Mouse (Mus musculus): ENCODE measurements around the gene Snap91. TPM values are rescaled to one million over a fixed set of nuclear protein-coding genes. Genes with fewer than 3 reads are reported as not detected.

Gene Snap91
- polyA plus RNA-seq (2014; fragmentation: Nextera tagmentation; extraction: Ambion mirVana), result 13.0 and 18.9 TPM in 2 replicates

DNA sequence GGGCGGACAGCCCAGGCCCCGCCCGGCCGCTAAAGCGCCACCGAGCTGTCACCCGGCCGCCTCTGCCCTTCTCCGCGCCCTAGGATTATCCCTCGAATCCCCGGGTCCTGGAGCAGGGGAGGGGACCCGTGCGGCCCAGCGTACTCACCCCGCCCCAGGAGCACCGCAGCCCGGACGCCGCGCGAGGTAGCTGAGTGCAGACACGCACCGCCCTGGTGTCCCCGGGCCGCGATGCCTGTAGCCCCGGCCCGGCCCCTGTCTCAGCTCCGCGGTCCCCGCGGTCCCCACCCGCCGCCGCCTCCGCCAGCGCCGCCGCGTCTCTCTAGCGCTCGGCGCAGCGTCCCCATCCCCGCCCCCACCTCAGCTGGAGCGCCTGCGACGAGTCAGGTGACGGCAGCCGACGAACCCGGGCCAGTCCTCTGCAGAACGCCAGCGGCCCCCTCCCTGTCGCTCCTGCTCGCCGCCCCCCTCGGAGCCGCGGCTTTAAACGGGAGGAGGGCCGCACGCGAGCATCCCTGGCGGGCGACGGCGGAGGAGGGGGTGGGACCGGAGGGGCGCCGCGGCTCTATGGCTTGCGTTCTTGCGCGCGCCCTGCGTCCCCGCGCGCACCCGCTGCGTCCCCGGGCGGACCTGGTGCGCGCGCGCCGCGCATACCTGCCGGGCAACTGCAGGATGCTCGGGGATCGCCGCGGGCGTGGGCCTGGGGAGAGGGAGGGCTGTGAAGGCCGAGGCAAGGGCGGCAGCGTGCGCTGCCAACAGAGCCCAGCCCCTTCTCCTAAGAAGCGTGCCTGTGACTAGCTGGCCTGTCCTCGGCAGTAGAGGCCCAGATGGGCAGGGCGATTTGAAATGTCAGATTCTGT, at the start of gene Snap91:
Snap91 (minus strand) TSS at position 542 of the 860 bp plus-strand sequence.
- no peaks in the 10 kb centered on the region for H3K9me3 ChIP-seq (ENCODE audit: control insufficient read depth, low read length)
- peaks cover 24% of the 10 kb centered on the region for H3K27me3 ChIP-seq (ENCODE audit: control insufficient read depth, insufficient read depth, low read length)
- H3K36me3 ChIP-seq (ENCODE audit: control insufficient read depth, insufficient read depth, low read length), result no peaks in the 10 kb centered on the region
- peak within 1 kb of the TSS; percentile 51 for H3K9ac ChIP-seq (ENCODE audit: low read depth, low read length)
- H3K4me1 ChIP-seq (ENCODE audit: control insufficient read depth, insufficient read depth, low read length), result 0 out of 2 replicates have a peak, but pooled peaks cover 5% of the 10 kb centered on the region
- WGBS, result under 1% methylated on average over 84 of the region's 104 CpGs
- H3K4me3 ChIP-seq (ENCODE audit: low read length), result peak within 1 kb of the TSS; percentile 64
- H3K27ac ChIP-seq (ENCODE audit: low read depth, low read length), result no peak within 1 kb of the TSS
- peak within 1 kb of the TSS; percentile 95 for H3K4me2 ChIP-seq (replicated peaks; ENCODE audit: low read depth, low read length)
- peak; percentile 82 for ATAC-seq (ENCODE audit: low FRiP score, low TSS enrichment)

DNA sequence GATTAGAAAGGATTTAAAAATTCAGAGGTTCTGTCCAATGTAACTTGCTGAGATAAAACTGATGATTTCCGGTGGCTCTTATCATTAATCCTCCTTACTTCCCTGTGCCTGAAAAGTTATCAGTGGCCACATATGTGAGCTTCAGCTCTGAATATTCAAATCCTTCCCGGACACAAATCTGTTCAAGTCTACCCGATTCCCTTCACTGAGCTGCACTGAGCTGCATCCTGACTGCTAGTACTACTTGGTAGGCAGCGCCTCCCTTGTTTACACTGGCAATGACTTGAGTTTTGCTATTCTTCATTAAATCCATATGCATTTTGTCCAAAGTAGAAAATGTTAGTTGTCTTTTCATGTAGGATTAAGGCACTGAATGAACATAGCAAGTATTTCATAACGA, 46.1 kb upstream of the Snap91 start:
- H3K4me2 ChIP-seq (replicated peaks; ENCODE audit: low read depth, low read length), result no peak overlapping the region
- H3K4me3 ChIP-seq (ENCODE audit: low read length), result no peak overlapping the region
- no peaks in the 10 kb centered on the region for H3K9me3 ChIP-seq (ENCODE audit: control insufficient read depth, low read length)
- H3K4me1 ChIP-seq (ENCODE audit: control insufficient read depth, insufficient read depth, low read length), result no peaks in the 10 kb centered on the region
- H3K27ac ChIP-seq (ENCODE audit: low read depth, low read length), result no peak overlapping the region
- ATAC-seq (ENCODE audit: low FRiP score, low TSS enrichment), result no peak
- H3K27me3 ChIP-seq (ENCODE audit: control insufficient read depth, insufficient read depth, low read length), result no peaks in the 10 kb centered on the region
- H3K36me3 ChIP-seq (ENCODE audit: control insufficient read depth, insufficient read depth, low read length), result no peaks in the 10 kb centered on the region
- WGBS, result 71% methylated on average over 5 of the region's 5 CpGs
- H3K9ac ChIP-seq (ENCODE audit: low read depth, low read length), result no peak overlapping the region

DNA sequence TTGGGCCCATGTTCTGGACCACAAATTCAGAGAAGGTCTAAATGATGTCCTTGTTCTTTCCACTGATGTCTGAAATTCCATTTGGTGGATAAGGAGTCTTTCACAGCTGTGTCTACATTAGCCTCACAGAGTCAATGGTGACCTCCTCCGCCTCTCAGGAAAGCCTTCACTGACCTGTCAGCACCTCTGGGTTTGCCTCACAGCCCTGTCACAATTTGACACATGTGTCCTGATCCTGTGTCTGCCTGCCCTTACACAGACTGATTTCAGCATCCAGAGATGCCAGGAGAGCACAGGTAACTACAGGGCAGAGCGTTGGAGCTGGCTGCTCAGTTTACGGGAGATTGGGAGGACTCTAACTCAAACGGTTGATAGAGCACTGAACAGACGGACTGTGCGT, 45.2 kb upstream of the Snap91 start:
- H3K27me3 ChIP-seq (ENCODE audit: control insufficient read depth, insufficient read depth, low read length), result no peaks in the 10 kb centered on the region
- H3K36me3 ChIP-seq (ENCODE audit: control insufficient read depth, insufficient read depth, low read length), result no peaks in the 10 kb centered on the region
- no peak overlapping the region for H3K4me3 ChIP-seq (ENCODE audit: low read length)
- H3K27ac ChIP-seq (ENCODE audit: low read depth, low read length), result no peak overlapping the region
- H3K4me1 ChIP-seq (ENCODE audit: control insufficient read depth, insufficient read depth, low read length), result no peaks in the 10 kb centered on the region
- WGBS, result 62% methylated on average over 6 of the region's 6 CpGs
- ATAC-seq (ENCODE audit: low FRiP score, low TSS enrichment), result no peak
- H3K9me3 ChIP-seq (ENCODE audit: control insufficient read depth, low read length), result no peaks in the 10 kb centered on the region
- H3K9ac ChIP-seq (ENCODE audit: low read depth, low read length), result no peak overlapping the region
- H3K4me2 ChIP-seq (replicated peaks; ENCODE audit: low read depth, low read length), result no peak overlapping the region

DNA sequence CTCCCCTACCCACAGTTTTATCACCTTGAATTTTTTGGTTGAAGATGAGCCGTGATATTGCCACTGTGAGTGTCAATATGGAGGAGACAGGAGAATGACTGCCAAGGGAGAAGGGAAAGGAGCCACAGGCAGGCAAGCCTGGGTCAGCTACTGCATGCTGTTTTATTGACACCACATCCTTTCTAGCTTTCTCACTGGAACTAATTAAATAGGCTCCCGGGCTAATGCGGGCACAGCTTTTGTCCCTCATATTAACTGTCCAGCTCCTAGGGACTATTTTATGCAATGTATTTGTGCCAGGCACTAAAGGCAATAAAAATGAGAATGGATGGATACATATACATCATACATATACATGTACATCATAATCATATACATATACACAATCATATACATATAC, 42.0 kb upstream of the Snap91 start:
- 61% methylated on average over 3 of the region's 3 CpGs for WGBS
- no peaks in the 10 kb centered on the region for H3K27me3 ChIP-seq (ENCODE audit: control insufficient read depth, insufficient read depth, low read length)
- no peak overlapping the region for H3K9ac ChIP-seq (ENCODE audit: low read depth, low read length)
- no peak overlapping the region for H3K4me3 ChIP-seq (ENCODE audit: low read length)
- no peaks in the 10 kb centered on the region for H3K36me3 ChIP-seq (ENCODE audit: control insufficient read depth, insufficient read depth, low read length)
- H3K27ac ChIP-seq (ENCODE audit: low read depth, low read length), result no peak overlapping the region
- ATAC-seq (ENCODE audit: low FRiP score, low TSS enrichment), result no peak
- no peaks in the 10 kb centered on the region for H3K4me1 ChIP-seq (ENCODE audit: control insufficient read depth, insufficient read depth, low read length)
- H3K4me2 ChIP-seq (replicated peaks; ENCODE audit: low read depth, low read length), result no peak overlapping the region
- no peaks in the 10 kb centered on the region for H3K9me3 ChIP-seq (ENCODE audit: control insufficient read depth, low read length)

DNA sequence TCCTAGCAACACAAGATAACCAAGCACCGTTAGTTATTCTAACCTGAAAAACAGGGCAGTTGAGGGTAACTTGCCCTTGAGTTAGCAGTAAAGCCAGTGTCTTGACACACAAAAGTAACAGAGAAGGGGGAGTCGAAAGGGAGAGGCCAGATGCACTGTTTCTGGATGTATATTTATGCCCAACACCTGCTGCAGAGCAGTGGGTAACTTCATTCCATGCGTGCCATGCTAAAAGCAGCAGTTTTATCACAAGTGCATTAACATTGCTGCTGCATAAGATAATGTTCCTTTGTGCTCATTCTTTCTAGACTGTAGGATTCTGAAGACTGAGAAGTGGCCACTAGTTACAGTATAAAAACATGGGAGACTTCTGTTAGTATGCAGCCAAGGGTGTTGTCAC, 36.1 kb upstream of the Snap91 start:
- H3K27me3 ChIP-seq (ENCODE audit: control insufficient read depth, insufficient read depth, low read length), result no peaks in the 10 kb centered on the region
- ATAC-seq (ENCODE audit: low FRiP score, low TSS enrichment), result no peak
- WGBS, result 76% methylated on average over 3 of the region's 3 CpGs

DNA sequence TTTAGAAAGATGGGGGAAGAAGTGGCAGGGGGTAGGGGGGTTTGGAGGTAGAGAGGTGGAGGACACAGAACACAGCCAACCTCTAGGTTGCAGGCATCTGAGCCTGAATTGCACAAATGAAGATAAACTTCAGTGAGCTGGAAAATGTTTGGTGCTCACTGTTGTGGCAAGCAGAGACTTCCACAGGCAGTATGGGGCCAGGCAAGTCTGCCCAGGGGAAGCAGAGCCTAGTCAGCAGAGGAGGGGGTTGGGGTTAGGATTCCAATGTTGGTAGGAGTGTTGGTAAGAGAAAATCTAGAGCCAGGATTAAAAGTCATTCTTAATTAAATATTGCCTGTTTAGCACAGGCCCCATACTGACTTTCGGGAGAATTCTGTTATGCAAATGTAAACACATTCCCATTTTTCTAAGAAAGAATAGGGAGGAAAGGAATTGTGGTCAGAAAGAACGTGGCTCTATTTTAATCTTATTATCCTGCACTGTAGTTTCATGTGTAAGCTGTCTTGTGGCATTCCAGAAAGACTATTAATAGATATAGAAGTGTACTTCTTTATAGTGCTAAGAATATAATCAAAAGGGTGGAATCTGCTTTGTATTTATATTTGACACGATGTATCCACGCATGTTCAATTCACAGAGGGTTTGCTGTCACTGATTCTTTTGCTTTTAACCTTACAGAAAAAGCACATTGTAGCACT, 19.2 kb upstream of the Snap91 start:
- ATAC-seq (ENCODE audit: low FRiP score, low TSS enrichment), result no peak
- Histone ChIP-seq H3K4me2 (replicated peaks; ENCODE audit: low read depth, low read length) (no peak overlapping the region), H3K9me3 (ENCODE audit: control insufficient read depth, low read length) (no peaks in the 10 kb centered on the region), H3K36me3 (ENCODE audit: control insufficient read depth, insufficient read depth, low read length) (no peaks in the 10 kb centered on the region), H3K27ac (ENCODE audit: low read depth, low read length) (no peak overlapping the region), H3K27me3 (ENCODE audit: control insufficient read depth, insufficient read depth, low read length) (no peaks in the 10 kb centered on the region), H3K9ac (ENCODE audit: low read depth, low read length) (no peak overlapping the region), H3K4me3 (ENCODE audit: low read length) (no peak overlapping the region), H3K4me1 (ENCODE audit: control insufficient read depth, insufficient read depth, low read length) (no peaks in the 10 kb centered on the region)
- 76% methylated on average over 4 of the region's 4 CpGs for WGBS

More for the DNA sequence above, 36.1 kb upstream of the Snap91 start:
- no peak overlapping the region for H3K27ac ChIP-seq (ENCODE audit: low read depth, low read length)
- H3K4me2 ChIP-seq (replicated peaks; ENCODE audit: low read depth, low read length), result no peak overlapping the region
- no peaks in the 10 kb centered on the region for H3K36me3 ChIP-seq (ENCODE audit: control insufficient read depth, insufficient read depth, low read length)
- no peaks in the 10 kb centered on the region for H3K4me1 ChIP-seq (ENCODE audit: control insufficient read depth, insufficient read depth, low read length)
- no peak overlapping the region for H3K9ac ChIP-seq (ENCODE audit: low read depth, low read length)
- H3K9me3 ChIP-seq (ENCODE audit: control insufficient read depth, low read length), result no peaks in the 10 kb centered on the region
- H3K4me3 ChIP-seq (ENCODE audit: low read length), result no peak overlapping the region

DNA sequence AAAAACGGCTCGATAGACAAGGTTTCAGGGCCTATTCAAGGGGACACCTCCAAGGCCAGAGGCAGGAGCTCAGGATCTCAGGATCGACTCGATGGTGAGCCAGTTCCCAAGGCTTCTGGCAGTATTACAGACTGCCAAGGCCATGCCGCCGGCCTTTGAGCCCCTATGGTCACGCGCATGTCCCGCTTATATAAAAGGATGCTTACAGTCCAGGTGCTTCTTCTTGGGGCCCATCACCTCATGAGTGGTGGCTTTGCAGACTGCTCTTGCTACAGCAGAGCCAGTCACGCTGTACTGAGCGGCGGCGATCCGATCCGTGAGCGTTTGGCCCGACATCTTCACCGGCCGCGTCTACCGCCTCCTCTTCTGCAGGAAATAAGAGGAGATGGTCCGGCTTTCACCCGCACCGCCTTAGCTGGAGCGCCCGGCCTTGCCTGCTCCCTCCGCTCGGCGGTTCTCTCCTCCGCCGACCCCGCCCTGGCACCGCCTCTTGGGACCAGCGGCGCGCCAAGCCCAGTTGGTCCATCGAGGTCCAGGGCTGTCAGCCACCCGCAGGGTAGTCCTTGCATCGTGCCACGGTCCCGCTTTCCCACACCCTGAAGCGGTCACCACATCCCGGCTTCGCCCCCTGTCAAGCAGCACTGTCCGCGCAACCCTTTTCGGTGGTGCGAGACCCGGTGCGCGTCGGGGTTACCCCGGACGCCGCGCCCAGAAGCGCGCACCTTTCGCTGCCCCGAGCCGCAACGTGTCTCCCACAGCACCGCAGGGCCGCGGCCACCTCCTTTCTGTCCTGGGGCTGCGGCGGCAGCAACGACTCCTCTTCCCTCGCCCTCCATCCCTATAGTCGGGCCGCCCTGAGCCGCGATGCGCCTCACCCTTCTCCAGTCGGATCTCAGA, 990 bp downstream of the Snap91 start:
- Histone ChIP-seq H3K9ac (ENCODE audit: low read depth, low read length) (peak overlapping the region; percentile 51), H3K4me3 (ENCODE audit: low read length) (peak overlapping the region; percentile 64), H3K36me3 (ENCODE audit: control insufficient read depth, insufficient read depth, low read length) (no peaks in the 10 kb centered on the region), H3K4me2 (replicated peaks; ENCODE audit: low read depth, low read length) (peak overlapping the region; percentile 95), H3K4me1 (ENCODE audit: control insufficient read depth, insufficient read depth, low read length) (0 out of 2 replicates have a peak, but pooled peaks cover 5% of the 10 kb centered on the region), H3K27me3 (ENCODE audit: control insufficient read depth, insufficient read depth, low read length) (peaks cover 24% of the 10 kb centered on the region), H3K27ac (ENCODE audit: low read depth, low read length) (no peak overlapping the region), H3K9me3 (ENCODE audit: control insufficient read depth, low read length) (no peaks in the 10 kb centered on the region)
- ATAC-seq (ENCODE audit: low FRiP score, low TSS enrichment), result peak; percentile 71
- under 1% methylated on average over 69 of the region's 75 CpGs for WGBS

DNA sequence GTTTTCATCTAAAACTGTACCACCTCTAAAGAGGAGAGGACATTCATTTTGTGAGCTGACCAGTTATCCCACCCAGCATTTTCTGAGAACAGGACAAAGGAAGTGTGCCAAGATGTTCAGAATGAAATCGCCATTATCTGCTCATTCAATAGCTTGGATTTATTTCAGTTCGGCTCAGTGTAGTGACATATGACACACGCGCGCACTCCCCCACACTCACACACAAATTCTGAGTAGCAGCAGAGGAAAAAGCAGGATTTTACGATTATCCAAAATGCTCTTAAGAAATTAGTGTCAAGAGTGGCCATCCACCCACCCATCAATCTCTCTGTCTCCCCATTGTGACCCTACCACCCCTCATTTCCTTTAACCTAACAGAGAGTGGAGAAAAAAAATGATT, 1.7 kb downstream of the Snap91 start:
- no peak overlapping the region for H3K27ac ChIP-seq (ENCODE audit: low read depth, low read length)
- H3K9ac ChIP-seq (ENCODE audit: low read depth, low read length), result no peak overlapping the region
- H3K36me3 ChIP-seq (ENCODE audit: control insufficient read depth, insufficient read depth, low read length), result no peaks in the 10 kb centered on the region
- 19% methylated on average over 6 of the region's 6 CpGs for WGBS
- H3K27me3 ChIP-seq (ENCODE audit: control insufficient read depth, insufficient read depth, low read length), result peaks cover 24% of the 10 kb centered on the region
- H3K4me2 ChIP-seq (replicated peaks; ENCODE audit: low read depth, low read length), result peak overlapping the region; percentile 95
- H3K9me3 ChIP-seq (ENCODE audit: control insufficient read depth, low read length), result no peaks in the 10 kb centered on the region
- 0 out of 2 replicates have a peak, but pooled peaks cover 5% of the 10 kb centered on the region for H3K4me1 ChIP-seq (ENCODE audit: control insufficient read depth, insufficient read depth, low read length)
- ATAC-seq (ENCODE audit: low FRiP score, low TSS enrichment), result no peak
- H3K4me3 ChIP-seq (ENCODE audit: low read length), result peak overlapping the region; percentile 64
